Mouse (Mus musculus): ENCODE results near the gene Cdk5. TPM values are rescaled to one million over a fixed set of nuclear protein-coding genes. Genes with fewer than 3 reads are reported as not detected.

Cdk5 gene
- polyA plus RNA-seq, 1 experiment from 2014 or later, result 58.1 TPM

DNA sequence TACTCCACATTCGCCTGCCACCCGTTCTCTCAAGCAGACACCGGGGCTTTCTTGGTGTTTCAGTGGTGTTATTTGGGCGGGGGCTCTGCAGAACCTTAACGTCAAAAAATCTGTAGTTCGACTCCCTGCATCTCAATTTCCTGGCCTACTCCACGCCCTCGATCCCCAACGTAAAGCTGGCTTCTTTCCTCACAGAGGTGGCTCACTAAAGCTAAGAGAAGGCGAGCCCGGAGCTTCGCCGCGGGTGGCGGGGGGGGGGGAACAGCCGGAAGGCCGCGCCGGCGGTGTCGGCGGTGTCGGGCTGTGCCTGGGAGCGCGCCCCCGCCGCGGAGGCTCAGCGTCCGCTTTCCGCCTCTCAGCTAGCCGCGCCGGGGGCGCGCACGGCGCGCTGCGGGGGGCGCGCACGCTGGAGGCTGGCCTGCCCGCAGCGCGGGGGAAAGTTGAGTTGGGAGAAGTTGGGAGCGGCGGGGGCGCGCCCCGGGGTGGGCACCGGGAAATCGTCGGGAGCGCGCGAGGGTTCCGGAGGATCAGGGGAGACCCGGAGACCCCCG, 1.6 kb upstream of the Cdk5 start:
- Histone ChIP-seq H3K27ac (ENCODE audit: low read depth, low read length) (peak overlapping the region; percentile 41; the same call in 1 of the 2 replicates), H3K4me2 (peak overlapping the region; percentile 79), H3K9me3 (ENCODE audit: control insufficient read depth, low read length) (no peaks in the 10 kb centered on the region), H3K4me1 (ENCODE audit: control insufficient read depth, insufficient read depth, low read length) (peaks cover 49% of the 10 kb centered on the region), H3K27me3 (ENCODE audit: control insufficient read depth, insufficient read depth, low read length) (no peaks in the 10 kb centered on the region), H3K4me3 (ENCODE audit: low read depth, low read length) (peak overlapping the region; percentile 59), H3K9ac (ENCODE audit: low read length) (peak overlapping the region; percentile 70), H3K36me3 (ENCODE audit: control insufficient read depth, insufficient read depth, low read length) (no peaks in the 10 kb centered on the region; the same call in 1 of the 2 replicates)
- WGBS, result under 1% methylated on average over 51 of the region's 60 CpGs
- DNase-seq (ENCODE audit: low spot score, missing footprints), result peak; percentile 100
- ATAC-seq (ENCODE audit: low FRiP score), result peak; percentile 22; the same call in 1 of the 2 replicates

GRCm38 (mm10) chr5:24424004-24424781, 863 bp upstream of the Cdk5 start:
- peak overlapping the region; percentile 76 for H3K9ac ChIP-seq (ENCODE audit: low read length)
- WGBS, result 17% methylated on average over 21 of the region's 21 CpGs
- H3K9me3 ChIP-seq (ENCODE audit: control insufficient read depth, low read length), result no peaks in the 10 kb centered on the region
- no peak for ATAC-seq (ENCODE audit: low FRiP score)
- peaks cover 2% of the 10 kb centered on the region; the same call in 1 of the 2 replicates for H3K36me3 ChIP-seq (ENCODE audit: control insufficient read depth, insufficient read depth, low read length)
- H3K4me1 ChIP-seq (ENCODE audit: control insufficient read depth, insufficient read depth, low read length), result peaks cover 49% of the 10 kb centered on the region
- DNase-seq (ENCODE audit: low spot score, missing footprints), result no peak
- peak overlapping the region; percentile 72 for H3K27ac ChIP-seq (ENCODE audit: low read depth, low read length)
- no peaks in the 10 kb centered on the region for H3K27me3 ChIP-seq (ENCODE audit: control insufficient read depth, insufficient read depth, low read length)
- H3K4me2 ChIP-seq, result peak overlapping the region; percentile 79
- peak overlapping the region; percentile 59 for H3K4me3 ChIP-seq (ENCODE audit: low read depth, low read length)

GRCm38 (mm10) chr5:24420381-24420780, 2.9 kb downstream of the Cdk5 start:
- DNase-seq (ENCODE audit: low spot score, missing footprints), result no peak
- no peak overlapping the region for H3K9ac ChIP-seq (ENCODE audit: low read length)
- no peak for ATAC-seq (ENCODE audit: low FRiP score)
- H3K4me2 ChIP-seq, result no peak overlapping the region
- WGBS, result 89% methylated on average over 9 of the region's 9 CpGs
- H3K27ac ChIP-seq (ENCODE audit: low read depth, low read length), result no peak overlapping the region
- H3K9me3 ChIP-seq (ENCODE audit: control insufficient read depth, low read length), result no peaks in the 10 kb centered on the region
- peaks cover 16% of the 10 kb centered on the region for H3K4me1 ChIP-seq (ENCODE audit: control insufficient read depth, insufficient read depth, low read length)
- H3K4me3 ChIP-seq (ENCODE audit: low read depth, low read length), result no peak overlapping the region
- H3K27me3 ChIP-seq (ENCODE audit: control insufficient read depth, insufficient read depth, low read length), result no peaks in the 10 kb centered on the region
- H3K36me3 ChIP-seq (ENCODE audit: control insufficient read depth, insufficient read depth, low read length), result peaks cover 7% of the 10 kb centered on the region

DNA sequence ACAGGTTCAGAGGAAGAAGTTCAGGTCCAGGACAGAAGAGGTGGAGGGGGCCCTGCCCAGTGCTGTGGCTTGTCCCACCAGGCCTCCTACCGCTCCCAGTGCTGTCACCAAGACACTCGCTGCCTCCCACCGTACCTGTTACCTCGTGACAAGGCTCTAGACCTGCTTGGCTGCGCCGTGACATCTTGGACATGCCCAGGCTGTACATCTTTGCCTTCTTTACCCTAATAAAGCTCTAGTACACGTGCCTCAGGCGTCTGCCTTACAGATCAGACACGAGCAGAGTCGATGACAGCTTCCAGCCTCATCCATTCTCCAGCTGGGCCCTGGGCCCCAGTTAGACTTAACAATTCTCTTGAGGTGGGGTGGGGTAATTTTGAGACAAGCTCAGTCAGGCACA, 5.7 kb downstream of the Cdk5 start:
- ATAC-seq (ENCODE audit: low FRiP score) (no peak), DNase-seq (ENCODE audit: low spot score, missing footprints) (no peak)
- Histone ChIP-seq H3K9me3 (ENCODE audit: control insufficient read depth, low read length) (no peaks in the 10 kb centered on the region), H3K4me2 (no peak overlapping the region), H3K4me3 (ENCODE audit: low read depth, low read length) (no peak overlapping the region), H3K9ac (ENCODE audit: low read length) (no peak overlapping the region), H3K36me3 (ENCODE audit: control insufficient read depth, insufficient read depth, low read length) (peaks cover 7% of the 10 kb centered on the region), H3K27ac (ENCODE audit: low read depth, low read length) (no peak overlapping the region), H3K4me1 (ENCODE audit: control insufficient read depth, insufficient read depth, low read length) (peaks cover 1% of the 10 kb centered on the region), H3K27me3 (ENCODE audit: control insufficient read depth, insufficient read depth, low read length) (no peaks in the 10 kb centered on the region)
- 88% methylated on average over 10 of the region's 10 CpGs for WGBS

DNA sequence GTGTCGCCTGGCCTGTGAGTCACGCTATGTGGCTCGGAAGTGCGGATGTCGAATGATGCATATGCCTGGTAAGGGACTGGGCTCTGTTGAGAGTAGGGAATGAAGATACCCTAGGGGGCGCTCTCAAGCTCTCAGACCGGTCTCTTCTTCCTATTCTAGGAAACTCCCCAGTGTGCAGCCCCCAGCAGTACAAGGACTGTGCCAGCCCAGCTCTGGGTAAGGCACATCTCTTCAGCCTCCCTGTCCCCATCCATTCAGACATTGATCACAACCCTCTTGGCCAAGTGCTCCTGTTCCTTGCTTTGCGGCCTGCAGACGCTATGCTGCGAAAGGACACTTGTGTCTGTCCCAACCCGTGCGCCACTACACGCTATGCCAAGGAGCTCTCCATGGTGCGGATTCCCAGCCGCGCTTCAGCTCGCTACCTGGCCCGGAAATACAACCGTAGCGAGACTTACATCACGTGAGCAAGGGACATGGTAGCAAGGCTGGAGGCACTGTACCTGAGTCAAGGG, 7.1 kb downstream of the Cdk5 start:
- H3K27me3 ChIP-seq (ENCODE audit: control insufficient read depth, insufficient read depth, low read length), result no peaks in the 10 kb centered on the region
- no peaks in the 10 kb centered on the region for H3K9me3 ChIP-seq (ENCODE audit: control insufficient read depth, low read length)
- no peaks in the 10 kb centered on the region for H3K4me1 ChIP-seq (ENCODE audit: control insufficient read depth, insufficient read depth, low read length)
- no peak overlapping the region for H3K27ac ChIP-seq (ENCODE audit: low read depth, low read length)
- H3K4me2 ChIP-seq, result no peak overlapping the region
- WGBS, result 5% methylated on average over 21 of the region's 21 CpGs
- no peak overlapping the region for H3K4me3 ChIP-seq (ENCODE audit: low read depth, low read length)
- no peak overlapping the region for H3K9ac ChIP-seq (ENCODE audit: low read length)
- DNase-seq (ENCODE audit: low spot score, missing footprints) (peak; percentile 96), ATAC-seq (ENCODE audit: low FRiP score) (peak; percentile 68)
- peaks cover 7% of the 10 kb centered on the region for H3K36me3 ChIP-seq (ENCODE audit: control insufficient read depth, insufficient read depth, low read length)

DNA sequence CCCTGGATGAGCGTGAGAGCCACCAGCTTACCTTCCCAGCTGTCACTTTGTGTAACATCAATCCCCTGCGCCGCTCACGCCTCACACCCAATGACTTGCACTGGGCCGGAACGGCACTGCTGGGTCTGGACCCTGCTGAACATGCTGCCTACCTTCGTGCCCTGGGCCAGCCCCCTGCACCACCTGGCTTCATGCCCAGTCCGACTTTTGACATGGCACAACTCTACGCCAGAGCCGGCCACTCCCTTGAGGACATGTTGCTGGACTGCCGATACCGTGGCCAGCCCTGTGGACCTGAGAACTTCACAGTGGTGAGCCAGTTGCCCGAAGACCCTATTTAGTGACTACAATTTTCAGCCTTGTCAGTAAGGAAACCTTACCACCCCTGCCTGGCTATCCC, 9.4 kb downstream of the Cdk5 start:
- Histone ChIP-seq H3K36me3 (ENCODE audit: control insufficient read depth, insufficient read depth, low read length) (peaks cover 3% of the 10 kb centered on the region), H3K27ac (ENCODE audit: low read depth, low read length) (no peak overlapping the region), H3K9me3 (ENCODE audit: control insufficient read depth, low read length) (no peaks in the 10 kb centered on the region), H3K4me3 (ENCODE audit: low read depth, low read length) (no peak overlapping the region), H3K27me3 (ENCODE audit: control insufficient read depth, insufficient read depth, low read length) (no peaks in the 10 kb centered on the region), H3K4me1 (ENCODE audit: control insufficient read depth, insufficient read depth, low read length) (no peaks in the 10 kb centered on the region), H3K9ac (ENCODE audit: low read length) (no peak overlapping the region), H3K4me2 (no peak overlapping the region)
- DNase-seq (ENCODE audit: low spot score, missing footprints), result no peak
- no peak for ATAC-seq (ENCODE audit: low FRiP score)
- WGBS, result 85% methylated on average over 13 of the region's 13 CpGs

- ATAC-seq (ENCODE audit: low FRiP score) (no peak), DNase-seq (ENCODE audit: low spot score, missing footprints) (no peak)
- no peaks in the 10 kb centered on the region for H3K27me3 ChIP-seq (ENCODE audit: control insufficient read depth, insufficient read depth, low read length)
- H3K4me2 ChIP-seq, result no peak within 1 kb of the TSS
- H3K9ac ChIP-seq (ENCODE audit: low read length), result no peak within 1 kb of the TSS
- H3K36me3 ChIP-seq (ENCODE audit: control insufficient read depth, insufficient read depth, low read length), result peaks cover 3% of the 10 kb centered on the region
- no peak within 1 kb of the TSS for H3K27ac ChIP-seq (ENCODE audit: low read depth, low read length)
- no peak within 1 kb of the TSS for H3K4me3 ChIP-seq (ENCODE audit: low read depth, low read length)
- WGBS, result 50% methylated on average over 11 of the region's 11 CpGs
- H3K4me1 ChIP-seq (ENCODE audit: control insufficient read depth, insufficient read depth, low read length), result no peaks in the 10 kb centered on the region
- no peaks in the 10 kb centered on the region for H3K9me3 ChIP-seq (ENCODE audit: control insufficient read depth, low read length)
Measured at GRCm38 (mm10) chr5:24413042-24413693, 10.2 kb downstream of the Cdk5 start, which contains the start of gene Asic3. TSS of gene Asic3 (plus strand) at chr5:24413392.

DNA sequence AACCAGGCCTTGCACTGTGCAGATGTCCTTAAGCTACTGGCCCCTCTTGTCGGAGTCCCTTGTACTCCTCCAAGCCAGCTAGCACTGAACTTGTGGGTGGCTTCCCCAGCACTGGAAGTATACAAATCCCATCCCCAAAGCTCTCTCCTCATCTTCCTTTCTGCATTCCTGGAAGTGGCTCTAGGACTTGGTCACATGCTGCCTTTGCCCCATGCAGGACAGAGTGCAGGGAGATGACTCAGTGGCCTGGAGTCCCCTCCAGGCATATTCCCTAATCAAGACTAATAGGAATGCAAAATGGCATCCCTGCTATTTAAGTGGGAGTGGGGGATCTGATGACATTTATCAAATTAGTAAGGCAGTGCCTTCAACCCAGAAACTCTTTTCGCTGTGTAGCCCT, 11.3 kb downstream of the Cdk5 start:
- Histone ChIP-seq H3K9me3 (ENCODE audit: control insufficient read depth, low read length) (no peaks in the 10 kb centered on the region), H3K36me3 (ENCODE audit: control insufficient read depth, insufficient read depth, low read length) (no peaks in the 10 kb centered on the region), H3K4me1 (ENCODE audit: control insufficient read depth, insufficient read depth, low read length) (no peaks in the 10 kb centered on the region), H3K9ac (ENCODE audit: low read length) (no peak overlapping the region), H3K27me3 (ENCODE audit: control insufficient read depth, insufficient read depth, low read length) (no peaks in the 10 kb centered on the region), H3K4me3 (ENCODE audit: low read depth, low read length) (no peak overlapping the region), H3K4me2 (no peak overlapping the region), H3K27ac (ENCODE audit: low read depth, low read length) (no peak overlapping the region)
- DNase-seq (ENCODE audit: low spot score, missing footprints), result no peak
- no peak for ATAC-seq (ENCODE audit: low FRiP score)
- WGBS, result 92% methylated on average over 2 of the region's 2 CpGs

GRCm38 (mm10) chr5:24409466-24409865, 13.9 kb downstream of the Cdk5 start:
- DNase-seq (ENCODE audit: low spot score, missing footprints) (no peak), ATAC-seq (ENCODE audit: low FRiP score) (no peak; the same call in 1 of the 2 replicates)
- 75% methylated on average over 2 of the region's 2 CpGs for WGBS
- peaks cover 2% of the 10 kb centered on the region; the same call in 1 of the 2 replicates for H3K36me3 ChIP-seq (ENCODE audit: control insufficient read depth, insufficient read depth, low read length)
- H3K4me2 ChIP-seq, result no peak overlapping the region
- H3K27me3 ChIP-seq (ENCODE audit: control insufficient read depth, insufficient read depth, low read length), result no peaks in the 10 kb centered on the region
- no peak overlapping the region for H3K27ac ChIP-seq (ENCODE audit: low read depth, low read length)
- H3K4me1 ChIP-seq (ENCODE audit: control insufficient read depth, insufficient read depth, low read length), result no peaks in the 10 kb centered on the region
- no peak overlapping the region for H3K4me3 ChIP-seq (ENCODE audit: low read depth, low read length)
- no peaks in the 10 kb centered on the region for H3K9me3 ChIP-seq (ENCODE audit: control insufficient read depth, low read length)
- no peak overlapping the region for H3K9ac ChIP-seq (ENCODE audit: low read length)

Measured in midbrain, embryonic 11.5 days (tissue).